Mouse (Mus musculus) testis, adult 2 months (tissue): ENCODE measurements around the gene Hist1h2bk.

Source experiments
- CTCF ChIP-seq: fragments of 200-500 bp; IDR thresholded peaks from 2 replicates; pipeline ENCODE4 v1.5.1; 2012; ENCODE audit warnings: low read depth, mild to moderate bottlenecking, inconsistent platforms, low read length, moderate library complexity; ENCODE audit not compliant: control insufficient read depth, insufficient read depth, insufficient replicate concordance
- POLR2A ChIP-seq: fragments of 200-500 bp; IDR thresholded peaks from 2 replicates; pipeline ENCODE4 v1.6.1; 2012; ENCODE audit warnings: low read depth, mild to moderate bottlenecking, inconsistent platforms, low read length, moderate library complexity; ENCODE audit not compliant: control insufficient read depth

- TF ChIP-seq POLR2A: no peak
- TF ChIP-seq CTCF: no peak
Observed at GRCm38 (mm10) chr13:22020901-22021339, 14.8 kb upstream of the Hist1h2bk start.
